Mouse (Mus musculus): ENCODE data around the gene Klhl20.
"Not testable (repeated sequence)": the region's sequence is repeated elsewhere in the genome, so short reads cannot be mapped to it uniquely, and the experiment has no call there.

Gene Klhl20

DNA sequence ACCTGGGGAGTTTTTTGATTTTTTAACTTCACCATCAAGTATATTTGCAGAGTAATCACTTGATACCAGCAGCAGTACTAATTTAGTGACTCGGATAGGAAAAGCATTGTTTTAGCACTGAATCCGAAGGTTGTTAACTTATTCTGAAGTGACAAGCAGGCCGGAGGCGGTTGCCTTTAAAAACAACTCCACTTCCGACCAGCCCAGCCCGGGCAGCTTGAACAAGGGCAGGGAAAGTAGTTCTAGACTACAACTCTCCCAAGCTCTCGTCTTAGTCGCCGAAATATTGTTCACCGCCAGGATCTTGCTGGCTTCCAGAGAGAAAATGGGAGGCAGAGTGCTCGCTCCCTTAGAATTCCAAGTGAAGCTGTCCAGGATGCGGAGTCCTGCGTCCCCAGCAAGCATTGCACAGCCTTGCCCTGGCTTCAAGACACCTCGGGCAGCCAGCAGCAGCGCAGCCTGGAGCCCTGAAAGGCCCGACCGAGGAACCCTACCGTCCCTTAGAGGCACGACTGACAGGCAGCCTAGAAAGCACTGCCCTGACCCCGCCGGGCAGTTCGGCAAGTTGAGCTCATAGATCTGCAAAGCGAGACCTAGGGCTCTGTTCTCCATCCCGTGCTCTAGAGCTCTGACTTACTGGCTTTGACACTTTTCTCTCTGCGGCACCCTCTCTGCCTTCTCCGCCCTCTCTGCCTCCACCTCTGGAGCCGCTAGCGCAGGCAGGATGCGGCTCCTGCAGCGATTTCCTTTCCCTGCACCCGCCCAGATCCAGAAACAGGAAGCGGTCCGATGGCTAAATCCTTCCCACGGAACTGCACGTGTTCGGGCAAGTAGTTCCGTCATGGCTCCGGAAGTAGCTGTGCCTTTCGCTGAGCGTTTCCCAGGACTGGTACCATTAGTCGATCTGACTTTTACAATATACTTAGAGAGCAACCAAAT, at the start of gene Klhl20:
Gene Klhl20, minus strand, starts transcription at position 786 of the 939 bp plus-strand sequence.
- peak; percentile 84 for DNase-seq (ENCODE audit: low read depth, low spot score)

- DNase-seq (ENCODE audit: low read depth, low spot score), result peak; percentile 5
These were observed 49.4 kb upstream of the Klhl20 start for GRCm38 (mm10) chr1:161180674-161181073.

DNA sequence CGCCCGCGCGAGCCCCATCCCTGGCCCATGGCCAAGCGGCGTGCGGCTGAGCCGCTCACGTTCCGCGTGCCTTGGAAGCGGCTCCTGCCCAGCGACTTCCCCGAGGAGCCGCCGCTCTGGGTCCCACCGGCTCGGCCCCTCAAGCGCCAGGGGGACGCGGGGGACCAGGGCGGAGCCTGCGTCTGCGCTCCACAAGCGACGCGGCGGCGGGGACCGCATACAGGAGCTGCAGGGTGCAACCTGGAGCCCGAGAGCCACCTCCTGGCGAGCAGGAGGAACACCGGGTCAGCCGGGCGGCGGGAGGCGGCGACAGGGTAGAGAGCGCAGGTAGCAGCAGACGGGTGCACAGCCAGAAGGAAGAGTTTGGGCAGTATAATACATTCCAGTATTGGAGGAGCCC, 39.3 kb upstream of the Klhl20 start:
- peak; percentile 18 for DNase-seq (ENCODE audit: low read depth, low spot score)

- DNase-seq (ENCODE audit: low read depth, low spot score), result no peak
These were observed 29.0 kb upstream of the Klhl20 start for GRCm38 (mm10) chr1:161160266-161160665.

DNA sequence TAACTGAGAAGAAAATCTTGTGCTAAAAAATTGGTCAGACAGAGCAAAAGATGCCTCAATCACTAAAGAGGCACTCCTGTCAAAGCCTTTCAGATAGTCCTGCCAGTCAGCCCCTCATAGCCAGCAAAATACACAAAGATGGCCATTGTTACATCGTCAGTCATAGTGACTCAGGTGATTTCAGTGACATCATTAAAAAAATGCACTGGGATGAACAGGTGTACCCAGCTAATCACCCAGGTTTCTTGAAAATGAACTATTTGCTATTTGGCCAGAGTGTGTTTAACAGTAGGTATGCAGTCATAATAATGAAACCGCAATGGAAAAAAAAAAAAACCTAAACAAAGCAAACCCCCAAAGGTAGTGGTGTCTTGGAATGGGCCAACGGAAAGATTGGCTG, 27.9 kb upstream of the Klhl20 start, which contains the start of gene Tex50:
Gene Tex50, minus strand, starts transcription at position 101 of the 400 bp plus-strand sequence.
- no peak for DNase-seq (ENCODE audit: low read depth, low spot score)

DNA sequence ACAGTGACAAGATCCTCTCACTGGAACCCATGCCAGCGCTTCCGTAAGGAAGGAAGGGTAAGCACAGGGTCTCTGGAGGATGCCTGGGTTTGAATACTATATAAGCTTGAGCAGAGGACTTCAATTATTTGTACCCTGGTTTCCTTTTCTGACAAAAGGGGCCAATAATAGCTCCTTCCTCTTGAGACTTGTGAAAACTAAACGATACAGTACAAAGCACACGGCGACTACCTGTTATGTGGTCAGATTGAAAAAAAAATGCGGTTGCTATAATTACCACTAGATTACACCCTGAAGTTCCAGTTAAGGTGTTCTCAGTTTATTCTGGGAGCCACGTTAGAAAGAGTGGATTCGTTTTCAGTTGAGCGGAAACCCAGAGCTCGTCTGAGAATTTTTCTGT, 25.2 kb upstream of the Klhl20 start:
- no peak for DNase-seq (ENCODE audit: low read depth, low spot score)

DNA sequence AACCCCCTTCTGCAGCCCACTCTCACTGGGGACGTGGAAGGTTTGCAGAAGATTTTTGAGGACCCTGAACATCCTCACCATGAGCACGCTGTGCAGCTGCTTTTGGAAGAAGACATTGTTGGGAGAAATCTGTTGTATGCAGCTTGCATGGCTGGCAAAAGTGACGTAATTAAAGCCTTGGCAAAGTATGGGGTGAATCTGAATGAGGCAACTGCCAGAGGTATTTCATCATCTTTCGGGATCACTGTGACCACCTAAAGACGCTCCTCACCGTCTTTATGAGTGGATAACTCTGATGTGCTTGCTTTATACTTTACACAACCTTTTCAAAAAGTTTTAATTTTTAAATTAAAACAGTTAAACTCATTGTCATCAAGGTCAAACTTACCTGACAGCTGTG, 19.8 kb upstream of the Klhl20 start:
- no peak for DNase-seq (ENCODE audit: low read depth, low spot score)

GRCm38 (mm10) chr1:161147888-161148287, 16.6 kb upstream of the Klhl20 start:
- DNase-seq (ENCODE audit: low read depth, low spot score), result no peak

- not testable (repeated sequence) for DNase-seq (ENCODE audit: low read depth, low spot score)
These were observed 14.3 kb upstream of the Klhl20 start for GRCm38 (mm10) chr1:161145611-161146010.

- DNase-seq (ENCODE audit: low read depth, low spot score), result no peak
These were observed 11.9 kb upstream of the Klhl20 start for GRCm38 (mm10) chr1:161143216-161143615.

GRCm38 (mm10) chr1:161142531-161143159, 11.3 kb upstream of the Klhl20 start, which contains the start of gene Ankrd45:
Gene Ankrd45, plus strand, starts transcription at chr1:161142691.
- DNase-seq (ENCODE audit: low read depth, low spot score), result no peak

DNA sequence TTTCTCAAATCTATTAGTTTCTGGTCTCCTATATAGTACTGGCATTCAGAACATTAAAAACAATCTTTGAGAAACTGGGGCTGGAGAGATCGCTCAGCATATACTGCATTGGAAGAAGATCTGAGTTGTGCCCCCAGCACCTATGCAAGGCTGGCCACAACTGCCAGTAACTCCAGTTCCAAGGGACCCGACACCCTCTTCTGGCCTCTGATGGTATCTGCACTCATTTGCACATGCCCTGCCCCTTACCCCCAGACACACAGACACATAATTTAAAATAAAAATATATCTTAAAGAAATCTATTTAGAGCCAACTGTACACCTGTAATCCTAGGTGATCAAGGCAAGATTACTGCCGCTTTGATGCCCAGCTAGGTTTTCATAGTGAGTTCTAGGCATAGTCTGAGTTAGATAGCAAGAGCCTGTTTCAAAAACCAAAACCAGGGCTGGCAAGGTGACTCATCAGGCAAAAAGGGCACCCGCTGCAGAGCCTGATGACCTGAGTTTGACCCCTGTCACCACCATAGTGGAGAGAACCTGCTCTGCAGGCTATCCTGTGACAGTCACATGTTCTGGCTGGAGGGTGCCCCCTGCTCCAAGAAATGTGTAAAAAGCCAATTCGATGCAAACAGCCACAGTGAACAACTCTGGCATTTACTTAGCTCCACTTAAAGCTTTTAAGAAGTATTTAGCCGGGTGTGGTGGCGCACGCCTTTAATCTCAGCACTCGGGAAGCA, 8.9 kb upstream of the Klhl20 start:
- DNase-seq (ENCODE audit: low read depth, low spot score), result no peak

GRCm38 (mm10) chr1:161139496-161139895, 8.2 kb upstream of the Klhl20 start:
- no peak for DNase-seq (ENCODE audit: low read depth, low spot score)

GRCm38 (mm10) chr1:161126461-161126860, 4.8 kb downstream of the Klhl20 start:
- DNase-seq (ENCODE audit: low read depth, low spot score), result no peak

DNA sequence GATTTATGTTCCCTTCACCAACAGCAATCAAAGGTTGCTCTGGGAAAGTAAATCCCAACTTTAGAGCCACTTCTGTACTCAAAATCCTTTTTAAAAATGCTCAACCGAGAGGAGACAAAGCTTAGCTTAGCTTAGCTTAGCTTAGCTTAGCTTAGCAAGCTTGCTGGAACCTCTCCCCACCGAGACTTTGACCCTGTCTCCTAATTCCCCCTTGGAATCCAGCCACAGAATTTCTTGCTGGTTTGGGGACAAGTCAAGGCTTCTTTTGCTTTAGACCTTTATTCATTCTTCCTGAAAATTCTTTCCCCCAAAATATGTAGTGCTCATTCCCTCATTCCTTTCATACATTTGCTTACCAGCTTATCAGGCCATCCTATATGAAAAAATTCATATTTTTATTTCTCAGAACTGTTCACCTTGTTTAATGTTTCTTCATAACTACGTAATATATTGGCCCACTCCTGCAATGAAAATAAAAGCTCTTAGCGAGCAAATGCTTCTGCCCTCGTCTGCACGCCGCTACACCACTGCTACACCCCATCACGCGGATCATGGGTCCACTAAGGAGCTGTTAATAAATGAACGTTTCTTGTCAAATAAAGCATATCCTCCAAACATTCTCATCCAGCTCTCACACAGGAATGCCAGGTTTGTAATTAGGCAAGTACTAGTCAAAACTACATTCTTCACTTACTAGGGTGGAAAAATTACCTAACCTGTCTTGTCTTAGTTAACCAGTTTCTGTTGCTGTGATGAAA, 8.5 kb downstream of the Klhl20 start:
- no peak for DNase-seq (ENCODE audit: low read depth, low spot score)

DNA sequence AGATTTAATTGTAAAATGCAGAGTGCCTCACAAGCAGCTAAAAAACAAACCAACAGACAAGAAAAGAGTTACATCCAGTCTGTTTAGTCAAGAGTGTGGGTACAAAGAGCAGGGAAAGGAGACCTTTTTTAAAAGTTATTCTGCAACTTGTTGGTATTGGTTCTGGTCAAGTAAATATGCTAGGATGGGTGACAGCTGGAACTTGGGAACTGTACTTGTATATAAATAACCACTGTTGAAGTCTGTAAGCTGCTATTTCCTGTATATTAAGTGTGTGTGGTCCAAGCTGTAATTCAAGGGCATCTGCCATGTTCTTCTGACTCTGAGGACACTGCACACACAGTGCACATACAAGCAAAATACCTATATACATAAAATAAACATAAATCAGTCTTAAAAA, 16.7 kb downstream of the Klhl20 start:
- no peak for DNase-seq (ENCODE audit: low read depth, low spot score)

GRCm38 (mm10) chr1:161109216-161109615, 22.1 kb downstream of the Klhl20 start:
- no peak for DNase-seq (ENCODE audit: low read depth, low spot score)

- no peak for DNase-seq (ENCODE audit: low read depth, low spot score)
These were observed 27.5 kb downstream of the Klhl20 start for GRCm38 (mm10) chr1:161103842-161104241.

DNA sequence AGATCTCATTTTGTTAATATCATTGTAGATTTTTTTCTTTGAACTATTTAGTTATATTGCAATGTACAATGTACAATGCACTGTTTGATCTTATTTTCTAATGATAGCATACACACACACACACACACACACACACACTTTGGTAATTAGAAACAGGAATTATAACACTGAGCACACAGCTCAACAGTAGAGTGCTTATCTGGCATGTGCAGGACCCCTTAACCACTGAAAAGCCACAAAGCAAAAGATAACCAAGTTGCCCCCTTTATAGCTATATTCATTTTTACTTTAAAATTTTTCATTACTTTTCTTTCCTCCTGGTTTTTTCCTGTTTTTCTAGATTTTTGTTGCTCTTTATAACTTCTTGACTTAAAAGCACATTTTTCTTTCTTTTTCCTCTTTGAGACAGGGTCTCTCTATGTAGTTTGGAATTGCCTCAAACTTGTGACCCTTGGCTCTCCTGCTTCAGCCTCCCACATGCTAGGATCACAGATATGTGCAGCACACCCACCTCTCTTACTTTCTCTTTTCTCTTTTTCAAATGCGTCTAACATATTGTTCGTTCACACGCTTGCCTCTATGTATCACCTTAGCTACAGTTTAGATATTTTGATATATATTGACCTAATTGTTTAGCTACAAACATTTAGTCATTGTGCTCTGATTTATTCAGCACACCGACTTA, 31.4 kb downstream of the Klhl20 start:
- no peak for DNase-seq (ENCODE audit: low read depth, low spot score)

DNA sequence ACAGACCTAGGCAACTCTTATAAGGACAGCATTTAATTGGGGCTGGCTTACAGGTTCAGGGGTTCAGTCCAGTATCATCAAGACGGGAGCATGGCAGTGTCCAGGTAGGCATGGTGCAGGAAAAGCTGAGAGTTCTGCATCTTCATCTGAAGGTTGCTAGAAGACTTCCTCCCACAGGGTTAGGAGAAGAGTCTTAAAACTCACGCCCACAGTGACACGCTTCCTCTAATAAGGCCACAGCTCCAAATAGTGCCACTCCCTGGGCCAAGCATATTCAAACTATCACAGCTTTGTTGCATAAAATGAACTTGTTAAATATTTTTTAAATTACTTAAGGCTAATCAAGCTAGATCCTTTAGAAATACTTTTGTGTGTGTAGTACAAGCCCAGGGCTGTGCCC, 54.1 kb downstream of the Klhl20 start:
- no peak for DNase-seq (ENCODE audit: low read depth, low spot score)

GRCm38 (mm10) chr1:161076238-161076637, 55.1 kb downstream of the Klhl20 start:
- DNase-seq (ENCODE audit: low read depth, low spot score), result no peak

Data from skeletal muscle tissue, adult 2 months (tissue).